Mouse (Mus musculus): ENCODE results near the gene Macrod1. TPM values are rescaled to one million over a fixed set of nuclear protein-coding genes. Genes with fewer than 3 reads are reported as not detected.

The Macrod1 gene
- polyA plus RNA-seq, 2 experiments from 2014 or later = 0.82 to 2.6 TPM

GRCm38 (mm10) chr19:7172051-7172866, 115.6 kb downstream of the Macrod1 start:
- ATAC-seq = no peak

GRCm38 (mm10) chr19:7176041-7176696, 119.6 kb downstream of the Macrod1 start:
- no peak for ATAC-seq

- no peak for ATAC-seq
Observed at GRCm38 (mm10) chr19:7177804-7178511, 121.3 kb downstream of the Macrod1 start.

- ATAC-seq = no peak
Observed at GRCm38 (mm10) chr19:7178841-7179452, 122.3 kb downstream of the Macrod1 start.

- ATAC-seq = no peak
Observed at GRCm38 (mm10) chr19:7180756-7181405, 124.3 kb downstream of the Macrod1 start.

GRCm38 (mm10) chr19:7181496-7181895, 124.9 kb downstream of the Macrod1 start:
- no peak for ATAC-seq

- no peak for ATAC-seq
Observed at GRCm38 (mm10) chr19:7182273-7182949, 125.8 kb downstream of the Macrod1 start.

GRCm38 (mm10) chr19:7183419-7183818, 126.8 kb downstream of the Macrod1 start:
- ATAC-seq = no peak

- ATAC-seq = no peak
Observed at GRCm38 (mm10) chr19:7185059-7185458, 128.4 kb downstream of the Macrod1 start.

GRCm38 (mm10) chr19:7185715-7186291, 129.2 kb downstream of the Macrod1 start:
- ATAC-seq = no peak

GRCm38 (mm10) chr19:7187157-7187556, 130.5 kb downstream of the Macrod1 start:
- ATAC-seq = no peak

- no peak for ATAC-seq
Observed at GRCm38 (mm10) chr19:7189026-7189425, 132.4 kb downstream of the Macrod1 start.

- ATAC-seq = no peak
Observed at GRCm38 (mm10) chr19:7190986-7191385, 134.4 kb downstream of the Macrod1 start.

GRCm38 (mm10) chr19:7191639-7192038, 135.0 kb downstream of the Macrod1 start:
- ATAC-seq = no peak

GRCm38 (mm10) chr19:7192561-7192967, 136.0 kb downstream of the Macrod1 start:
- ATAC-seq = no peak

GRCm38 (mm10) chr19:7195900-7196728, 139.5 kb downstream of the Macrod1 start:
- no peak for ATAC-seq

GRCm38 (mm10) chr19:7196741-7197270, 140.2 kb downstream of the Macrod1 start:
- ATAC-seq = no peak

GRCm38 (mm10) chr19:7197445-7197844, 140.8 kb downstream of the Macrod1 start:
- no peak for ATAC-seq

- ATAC-seq = no peak
Observed at GRCm38 (mm10) chr19:7199089-7199488, 142.5 kb downstream of the Macrod1 start.

- no peak for ATAC-seq
Observed at GRCm38 (mm10) chr19:7200427-7200826, 143.8 kb downstream of the Macrod1 start.
